Mouse (Mus musculus) heart, embryonic 11.5 days (tissue): ENCODE measurements around the gene Dpf2. TPM values are rescaled to one million over a fixed set of nuclear protein-coding genes. Genes with fewer than 3 reads are reported as not detected.

Experiments used
- ATAC-seq: fragments of 200-750 bp; cut with Nextera tagmentation; replicated peaks from 2 replicates; pipeline ENCODE4 v1.8.0; 2017; ENCODE audit warnings: moderate library complexity; ENCODE audit not compliant: insufficient number of reproducible peaks, low FRiP score, low TSS enrichment
- H3K27ac ChIP-seq: fragments of 300-500 bp; sonication (generic); 2 replicates; pipeline ENCODE4 v1.5.1; 2014; ENCODE audit warnings: mild to moderate bottlenecking, low read depth, low read length
- H3K27me3 ChIP-seq: fragments of 300-500 bp; sonication (generic); 2 replicates; pipeline ENCODE4 v1.6.1; 2014; ENCODE audit warnings: mild to moderate bottlenecking, low read length, mixed read lengths; ENCODE audit not compliant: control insufficient read depth, insufficient read depth
- H3K36me3 ChIP-seq: fragments of 300-500 bp; sonication (generic); 2 replicates; pipeline ENCODE4 v1.6.1; 2014; ENCODE audit warnings: mild to moderate bottlenecking, low read length, moderate library complexity, mixed read lengths; ENCODE audit not compliant: control insufficient read depth, insufficient read depth
- H3K4me1 ChIP-seq: fragments of 300-500 bp; sonication (generic); 2 replicates; pipeline ENCODE4 v1.6.1; 2014; ENCODE audit warnings: low read length; ENCODE audit not compliant: control insufficient read depth, insufficient read depth
- H3K4me2 ChIP-seq: fragments of 300-500 bp; sonication (generic); 2 replicates; pipeline ENCODE4 v1.6.1; 2014; ENCODE audit warnings: mild to moderate bottlenecking, moderate library complexity
- H3K4me3 ChIP-seq: fragments of 300-500 bp; sonication (generic); 2 replicates; pipeline ENCODE4 v1.5.1; 2014; ENCODE audit warnings: low read depth, low read length
- H3K9ac ChIP-seq: fragments of 300-500 bp; sonication (generic); 2 replicates; pipeline ENCODE4 v1.6.1; 2014; ENCODE audit warnings: mild to moderate bottlenecking, low read depth, low read length, moderate library complexity
- H3K9me3 ChIP-seq: fragments of 300-500 bp; sonication (generic); replicated peaks from 2 replicates; pipeline ENCODE4 v1.6.1; 2016; ENCODE audit warnings: low read length; ENCODE audit not compliant: control insufficient read depth
- WGBS: fragments of 180-500 bp; shearing (Covaris S2); extraction: QIAGEN DNeasy Blood & Tissue Kit; methylation state at CpG from one replicate; pipeline ENCODE4 v1.1.7; 2014; ENCODE audit not compliant: insufficient replicate concordance; 5-methylcytosine and 5-hydroxymethylcytosine counted together
- polyA plus RNA-seq: library from polyadenylated mRNA; unstranded; fragments of >200 nt; fragmentation: Nextera tagmentation; extraction: Ambion mirVana; gene quantifications from 2 replicates; pipeline ENCODE4 v1.2.1, GENCODE M21; 2014

The Dpf2 gene
- polyA plus RNA-seq, 1 experiment from 2014 or later = 105 TPM

GRCm38 (mm10) chr19:5928546-5928945, 15.7 kb upstream of the Dpf2 start:
- ATAC-seq = no peak
- H3K4me2 ChIP-seq = no peak overlapping the region
- H3K4me3 ChIP-seq = no peak overlapping the region
- no peak overlapping the region for H3K27ac ChIP-seq
- H3K36me3 ChIP-seq = no peaks in the 10 kb centered on the region
- peaks cover 16% of the 10 kb centered on the region for H3K4me1 ChIP-seq
- 63% methylated on average over 3 of the region's 3 CpGs for WGBS
- no peak overlapping the region for H3K9ac ChIP-seq
- no peaks in the 10 kb centered on the region for H3K9me3 ChIP-seq
- H3K27me3 ChIP-seq = no peaks in the 10 kb centered on the region

DNA sequence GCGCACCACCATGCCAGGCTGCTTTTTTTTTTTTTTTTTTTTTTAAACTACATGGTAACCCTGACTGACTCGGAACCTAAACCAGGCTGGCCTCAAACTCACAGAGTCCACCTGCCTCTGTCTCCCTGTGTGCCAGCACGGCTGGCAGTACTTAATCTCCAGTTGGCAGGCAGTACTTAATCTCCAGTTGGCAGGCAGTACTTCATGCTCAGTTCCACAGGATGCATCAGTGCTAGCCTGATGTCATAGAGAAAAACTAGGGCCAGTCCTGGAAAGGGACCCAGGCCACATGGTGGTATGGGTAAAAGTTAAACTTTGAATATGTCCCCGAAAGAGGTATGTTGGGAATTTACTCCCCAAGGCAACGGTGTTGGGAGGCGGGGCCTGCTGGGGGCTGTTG, 15.3 kb upstream of the Dpf2 start:
- Histone ChIP-seq H3K9ac (no peak overlapping the region), H3K4me2 (no peak overlapping the region), H3K4me1 (peaks cover 16% of the 10 kb centered on the region), H3K27me3 (no peaks in the 10 kb centered on the region), H3K4me3 (no peak overlapping the region), H3K36me3 (no peaks in the 10 kb centered on the region), H3K9me3 (no peaks in the 10 kb centered on the region), H3K27ac (no peak overlapping the region)
- 66% methylated on average over 6 of the region's 6 CpGs for WGBS
- no peak for ATAC-seq

GRCm38 (mm10) chr19:5927532-5927931, 14.7 kb upstream of the Dpf2 start:
- ATAC-seq = no peak
- WGBS = 65% methylated on average over 8 of the region's 8 CpGs
- Histone ChIP-seq H3K9ac (no peak overlapping the region), H3K9me3 (no peaks in the 10 kb centered on the region), H3K27ac (no peak overlapping the region), H3K4me2 (no peak overlapping the region), H3K27me3 (no peaks in the 10 kb centered on the region), H3K36me3 (no peaks in the 10 kb centered on the region), H3K4me3 (no peak overlapping the region), H3K4me1 (peaks cover 21% of the 10 kb centered on the region)

DNA sequence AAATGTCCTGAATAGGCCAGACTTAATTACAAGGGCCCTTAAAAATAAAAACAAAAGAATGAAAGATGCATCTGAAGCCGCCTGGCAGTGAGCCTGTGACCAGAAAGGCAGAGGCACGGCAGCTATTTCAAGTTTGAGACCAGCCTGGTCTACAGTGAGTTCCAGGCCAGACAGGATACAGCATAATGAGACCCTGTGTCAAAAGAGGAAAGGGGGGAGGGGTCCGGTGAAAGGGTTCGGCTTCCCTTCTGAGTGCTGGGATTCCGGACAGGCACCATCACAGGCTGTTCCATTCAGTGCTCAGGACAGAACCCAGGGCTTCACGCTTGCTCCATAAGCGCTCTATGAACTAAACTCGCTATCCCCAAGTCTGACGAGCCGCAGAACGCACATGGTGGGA, 14.2 kb upstream of the Dpf2 start:
- Histone ChIP-seq H3K9ac (no peak overlapping the region), H3K27ac (no peak overlapping the region), H3K27me3 (no peaks in the 10 kb centered on the region), H3K9me3 (no peaks in the 10 kb centered on the region), H3K4me2 (no peak overlapping the region), H3K36me3 (no peaks in the 10 kb centered on the region), H3K4me3 (no peak overlapping the region), H3K4me1 (peaks cover 27% of the 10 kb centered on the region)
- no peak for ATAC-seq
- WGBS = 81% methylated on average over 11 of the region's 11 CpGs

- no peaks in the 10 kb centered on the region for H3K27me3 ChIP-seq
- WGBS = 22% methylated on average over 11 of the region's 11 CpGs
- H3K4me1 ChIP-seq = peaks cover 31% of the 10 kb centered on the region
- H3K9me3 ChIP-seq = no peaks in the 10 kb centered on the region
- H3K4me3 ChIP-seq = peak overlapping the region; percentile 71
- no peak for ATAC-seq
- peak overlapping the region; percentile 24; the same call in 1 of the 2 replicates for H3K27ac ChIP-seq
- H3K9ac ChIP-seq = peak overlapping the region; percentile 0; the same call in 1 of the 2 replicates
- H3K4me2 ChIP-seq = peak overlapping the region; percentile 93
- H3K36me3 ChIP-seq = no peaks in the 10 kb centered on the region
Observed at GRCm38 (mm10) chr19:5925311-5925855, 12.6 kb upstream of the Dpf2 start.

GRCm38 (mm10) chr19:5924713-5925093, 11.9 kb upstream of the Dpf2 start, which contains the start of gene Cdc42ep2:
Cdc42ep2 (minus strand) TSS chr19:5924816.
- H3K9ac ChIP-seq = peak within 1 kb of the TSS; percentile 70

DNA sequence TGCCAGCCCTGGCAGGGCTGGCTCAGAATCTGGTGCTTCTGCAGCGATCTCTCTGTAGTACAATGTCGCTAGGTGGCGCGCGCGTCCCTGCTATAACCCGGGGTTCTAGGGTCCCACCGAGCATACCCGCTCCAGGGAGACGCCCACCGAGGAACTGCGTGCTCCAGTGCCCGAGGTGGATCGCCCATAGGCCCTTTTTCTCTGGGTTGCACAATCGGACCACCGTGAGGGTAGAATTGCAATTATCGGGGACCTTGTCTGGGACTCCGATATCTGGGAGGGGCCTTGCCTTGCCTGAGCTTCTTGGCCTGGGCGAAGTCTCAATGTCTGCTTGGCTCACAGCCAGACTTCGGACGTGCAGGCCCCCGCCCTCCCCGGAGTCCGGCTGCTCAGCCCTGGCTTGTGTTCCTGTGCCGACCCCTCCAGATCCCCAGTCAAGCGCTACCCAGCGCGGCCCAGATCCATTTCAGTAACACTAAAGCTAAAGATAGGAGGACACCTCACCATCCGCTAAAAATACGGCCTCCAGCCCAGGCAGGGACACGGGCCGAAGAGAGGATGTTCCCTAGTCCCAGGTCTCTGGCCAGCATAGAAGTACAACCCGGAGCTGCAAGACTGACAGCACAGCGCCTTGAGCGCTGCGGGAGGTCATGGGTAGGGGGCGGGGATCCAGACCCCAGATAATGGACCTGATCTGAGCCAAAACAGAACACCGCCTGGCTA, 11.3 kb upstream of the Dpf2 start:
- Histone ChIP-seq H3K9me3 (no peaks in the 10 kb centered on the region), H3K27me3 (no peaks in the 10 kb centered on the region), H3K9ac (peak overlapping the region; percentile 70), H3K4me2 (peak overlapping the region; percentile 93), H3K4me1 (peaks cover 21% of the 10 kb centered on the region), H3K36me3 (no peaks in the 10 kb centered on the region), H3K27ac (peak overlapping the region; percentile 83), H3K4me3 (peak overlapping the region; percentile 71)
- ATAC-seq = peak; percentile 67
- under 1% methylated on average over 38 of the region's 38 CpGs for WGBS

More at GRCm38 (mm10) chr19:5924713-5925093, 11.9 kb upstream of the Dpf2 start, which contains the start of gene Cdc42ep2:
- H3K36me3 ChIP-seq = no peaks in the 10 kb centered on the region
- no peaks in the 10 kb centered on the region for H3K9me3 ChIP-seq
- no peaks in the 10 kb centered on the region for H3K27me3 ChIP-seq
- H3K4me3 ChIP-seq = peak within 1 kb of the TSS; percentile 71
- H3K4me1 ChIP-seq = peaks cover 26% of the 10 kb centered on the region
- whole genome bisulfite sequencing = under 1% methylated on average over 18 of the region's 18 CpGs
- H3K4me2 ChIP-seq = peak within 1 kb of the TSS; percentile 93
- ATAC-seq = peak; percentile 87
- peak within 1 kb of the TSS; percentile 83 for H3K27ac ChIP-seq

DNA sequence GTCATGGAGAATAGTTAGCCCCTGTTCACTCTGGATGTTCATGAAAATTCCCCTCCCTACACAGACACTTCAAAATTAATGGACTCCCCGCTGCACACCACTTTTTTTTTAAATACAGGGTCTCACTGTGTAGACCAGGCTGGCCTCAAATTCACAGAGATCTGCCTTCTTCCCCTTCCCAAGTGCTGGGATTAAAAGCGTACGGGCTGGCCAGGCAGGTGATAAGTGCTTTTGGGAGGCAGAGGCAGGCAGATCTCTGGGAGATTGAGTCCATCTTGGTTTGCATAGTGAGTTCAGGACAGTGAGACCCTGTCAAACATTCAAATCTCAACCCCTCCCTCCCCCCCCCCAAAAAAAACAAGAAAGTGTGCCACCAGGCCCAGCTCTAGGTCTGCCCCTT, 10.2 kb upstream of the Dpf2 start:
- WGBS = 89% methylated on average over 3 of the region's 3 CpGs
- H3K36me3 ChIP-seq = peaks cover 3% of the 10 kb centered on the region
- no peak for ATAC-seq
- peak overlapping the region; percentile 43; the same call in 1 of the 2 replicates for H3K9ac ChIP-seq
- 0 out of 2 replicates have a peak overlapping the region, but pooled peaks have one; percentile 5 for H3K4me3 ChIP-seq
- H3K9me3 ChIP-seq = no peaks in the 10 kb centered on the region
- peak overlapping the region; percentile 12 for H3K4me2 ChIP-seq
- H3K27me3 ChIP-seq = no peaks in the 10 kb centered on the region
- H3K27ac ChIP-seq = no peak overlapping the region
- peaks cover 18% of the 10 kb centered on the region for H3K4me1 ChIP-seq
